Mouse (Mus musculus) heart, postnatal 36 days (tissue): Measurements from ENCODE around the gene Sdk2. TPM values are rescaled to one million over a fixed set of nuclear protein-coding genes. Genes with fewer than 3 reads are reported as not detected.

Experiments
- DNase-seq, 2 experiments: peaks; one replicate each; pipeline ENCODE4 v3.0.0; 2021 to 2022
- intact Hi-C: fragments of 180-260 bp; cut with DNase I; formaldehyde crosslinking; loops from one replicate; pipeline ENCODE4 v1.15.1; 2025
- total RNA-seq, 2 experiments: library from RNA; stranded (reverse); gene quantifications; 2 replicates each; pipeline ENCODE4 v1.2.3; 2021

The Sdk2 gene
- total RNA-seq, 2 experiments from 2014 or later, result 1.1 to 2.6 TPM

DNA sequence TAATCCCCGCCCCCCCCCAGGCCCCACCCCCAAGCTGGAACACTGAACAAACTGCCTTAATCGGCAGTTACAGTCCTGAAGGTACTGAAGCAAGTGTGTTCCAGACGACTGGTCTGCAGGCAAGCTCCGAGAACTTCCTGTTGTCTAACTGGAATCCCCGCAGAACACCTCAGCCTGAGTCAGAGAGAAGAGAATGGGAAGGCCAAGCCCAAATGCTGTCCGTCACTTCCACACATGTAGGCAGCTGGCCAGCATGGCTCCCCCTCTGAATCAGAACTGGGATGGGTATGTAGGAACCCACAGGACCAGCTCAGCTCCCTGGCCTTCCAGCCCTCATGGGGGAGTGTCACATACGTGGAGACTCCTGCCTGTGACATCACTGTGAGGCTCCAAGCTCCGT is 336.9 kb downstream of the Sdk2 start:
- intact Hi-C loops, result no loop called here
- no peak for DNase-seq

DNA sequence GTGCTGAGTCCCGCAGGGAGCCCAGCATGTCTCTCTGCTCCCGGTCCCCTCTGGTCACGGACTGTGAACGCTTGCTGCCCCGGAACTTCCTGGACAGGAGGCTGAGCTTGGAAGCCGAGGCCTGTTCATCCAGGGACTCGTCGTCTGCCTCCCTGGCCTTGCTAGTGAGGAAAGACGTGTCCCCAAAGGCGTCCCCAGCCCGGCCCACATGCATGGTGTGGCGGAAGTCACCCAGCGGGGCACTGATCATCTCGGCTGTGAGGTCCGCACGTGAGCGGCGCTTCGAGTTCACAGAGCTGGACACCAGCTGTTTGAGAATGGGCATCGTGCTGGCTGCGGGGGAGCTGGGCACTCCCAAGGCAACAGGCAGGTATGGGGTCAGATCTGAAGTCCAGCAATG is 337.6 kb downstream of the Sdk2 start:
- intact Hi-C loops, result no loop called here
- DNase-seq, result no peak

DNA sequence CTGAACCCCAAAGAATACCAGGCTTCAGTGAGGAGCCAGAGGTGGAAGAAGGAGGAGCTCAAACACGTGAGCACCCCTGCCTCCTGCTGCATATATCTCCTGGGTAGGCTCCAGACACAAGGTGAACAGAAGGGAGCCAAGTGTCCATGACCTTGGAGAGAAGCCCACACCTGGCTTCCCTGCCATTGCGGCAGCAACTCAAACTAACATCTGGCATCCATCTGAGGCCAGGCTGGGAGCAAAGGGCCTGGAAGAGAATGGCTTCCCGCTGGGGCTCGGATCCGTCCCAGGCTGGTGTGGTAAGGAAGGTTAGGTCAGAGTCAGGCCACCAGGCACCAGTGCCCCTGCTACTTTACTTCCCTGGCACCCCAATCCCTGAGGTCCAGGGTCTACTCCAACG is 338.9 kb downstream of the Sdk2 start:
- DNase-seq, result no peak
- intact Hi-C loops, result no loop called here

DNA sequence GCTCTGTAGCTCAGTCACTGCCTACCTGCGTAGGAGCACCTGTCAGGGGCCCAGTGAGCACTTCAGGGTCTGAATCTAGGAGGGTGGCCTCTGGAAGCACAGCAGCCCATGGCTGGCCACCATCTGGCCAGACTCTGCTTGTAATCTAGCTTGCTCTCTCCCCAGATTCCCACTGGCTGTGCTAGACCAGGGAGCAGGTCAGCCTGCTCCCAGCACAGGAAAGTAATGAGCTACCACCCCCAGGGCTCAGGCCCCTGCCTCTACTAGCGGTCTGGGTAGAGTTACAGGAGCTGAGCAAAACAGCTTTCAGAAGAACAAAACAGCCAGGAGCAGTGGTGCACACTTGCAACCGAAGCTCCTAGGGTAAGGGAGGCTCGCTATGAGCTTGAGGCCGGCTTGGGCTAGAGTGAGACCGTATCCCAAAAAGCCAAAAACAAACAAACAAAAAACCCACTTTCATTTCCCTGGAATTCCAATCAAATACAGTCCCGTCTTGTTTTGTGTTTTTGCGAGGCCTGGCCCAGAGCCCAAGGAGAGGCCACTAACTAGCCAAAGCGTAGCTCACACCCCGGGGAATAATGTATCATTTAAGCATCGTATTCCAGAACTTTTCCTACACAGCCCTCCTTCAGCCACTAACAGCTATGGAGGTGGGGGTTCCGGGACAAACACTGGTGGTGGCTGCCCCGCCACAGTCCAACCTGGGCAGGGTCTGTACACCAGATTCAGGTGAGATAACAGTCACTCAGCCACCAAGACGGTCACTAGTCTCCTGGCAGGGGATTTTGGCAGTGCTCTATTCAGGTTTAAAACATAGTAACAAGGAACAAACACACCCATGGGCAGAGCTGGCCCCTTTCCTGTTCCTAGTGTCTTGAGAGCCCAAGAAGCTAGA is 339.6 kb downstream of the Sdk2 start:
- no peak for DNase-seq

More for the DNA sequence above, 339.6 kb downstream of the Sdk2 start:
- intact Hi-C loops, result no loop called here
